Mouse (Mus musculus) left cerebral cortex, adult 9 months (tissue): Measurements from ENCODE around the gene St6galnac1.
"Not testable (repeated sequence)": the region's sequence is repeated elsewhere in the genome, so short reads cannot be mapped to it uniquely, and the experiment has no call there.

Experiments used
- DNase-seq, 2 experiments: peaks; one replicate each; pipeline ENCODE4 v3.0.0; 2022; ENCODE audit warnings: low spot score in 2 of 2

Gene St6galnac1

DNA sequence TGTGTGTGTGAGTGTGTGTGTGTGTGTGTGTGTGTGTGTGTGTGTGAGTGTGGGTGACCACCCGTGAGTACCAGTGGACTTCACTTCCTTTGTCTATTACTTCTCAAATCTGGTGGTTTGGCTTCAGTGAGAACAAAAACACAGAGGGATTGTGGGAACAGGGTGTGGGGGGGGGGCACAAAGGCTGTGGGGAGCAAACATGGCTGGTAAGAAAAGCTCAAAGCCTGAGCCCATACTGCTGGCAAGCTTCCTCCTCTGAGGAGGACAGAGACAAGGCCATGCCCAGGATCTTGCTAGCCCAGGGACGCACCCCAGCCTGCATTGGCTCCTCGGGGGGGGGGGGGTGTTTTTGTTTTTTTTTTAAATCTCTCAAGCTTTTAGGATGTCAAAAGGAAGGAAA lies 32.2 kb upstream of the St6galnac1 start:
- DNase-seq: no peak

DNA sequence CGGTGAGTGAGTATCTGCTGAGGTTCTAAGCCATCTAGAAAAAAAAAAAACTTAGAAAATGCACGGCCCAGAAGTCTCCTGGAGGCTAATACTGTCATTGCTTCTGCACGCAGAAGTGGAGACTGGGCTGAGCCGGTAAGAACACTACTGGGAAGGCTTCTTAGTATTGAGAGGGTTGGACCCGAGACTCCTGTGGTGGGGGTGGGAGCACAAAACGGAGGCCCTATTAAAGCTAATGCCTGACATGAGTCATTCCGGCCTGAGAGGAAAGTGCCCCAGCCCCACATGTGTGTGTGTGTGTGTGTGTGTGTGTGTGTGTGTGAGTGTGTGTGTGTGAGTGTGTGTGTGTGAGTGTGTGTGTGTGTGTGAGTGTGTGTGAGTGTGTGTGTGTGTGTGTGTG lies 31.8 kb upstream of the St6galnac1 start:
- no peak for DNase-seq

DNA sequence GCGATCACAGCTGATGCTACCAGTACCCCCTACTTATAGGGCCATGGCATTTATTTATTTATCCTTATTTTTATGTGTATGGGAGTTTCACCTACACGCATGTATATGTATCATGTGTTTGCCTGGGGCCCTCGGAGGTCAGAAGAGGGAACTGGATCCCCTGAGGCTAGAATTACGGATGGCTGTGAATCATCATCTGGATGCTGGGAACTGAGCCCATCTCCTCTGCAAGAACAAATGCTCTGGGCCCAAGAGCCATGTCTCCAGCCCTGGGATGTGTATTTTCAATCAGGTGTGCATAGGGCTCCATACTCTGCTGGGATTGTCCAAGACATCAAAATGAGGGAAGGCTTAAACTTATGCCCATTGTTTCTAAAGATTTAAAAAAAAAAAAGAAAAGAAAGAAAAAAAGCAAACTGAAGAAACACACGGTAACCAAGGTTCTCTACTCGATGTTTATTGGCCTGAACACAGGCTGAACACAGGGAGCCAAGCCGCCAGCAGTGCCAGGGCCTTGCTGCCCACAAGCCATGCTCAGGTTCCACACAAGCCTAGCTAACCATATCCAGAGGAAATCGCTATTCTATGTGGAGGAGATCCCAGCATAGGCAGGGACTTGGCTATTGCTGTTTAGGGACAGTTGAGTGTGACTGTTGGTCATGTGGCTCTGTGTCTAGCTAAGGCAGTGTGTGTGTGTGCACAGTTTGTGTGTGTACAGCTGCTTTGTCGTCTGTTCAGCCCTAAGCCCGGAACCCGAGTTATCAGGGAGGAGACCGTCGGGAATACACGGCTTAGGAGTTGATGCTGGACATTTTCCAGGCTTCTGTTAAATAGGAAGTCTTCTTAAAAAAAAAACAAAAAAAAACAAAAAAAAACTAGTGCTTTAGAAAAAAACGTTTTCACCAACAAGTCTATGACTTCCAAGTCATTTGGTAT lies 31.1 kb upstream of the St6galnac1 start:
- no peak for DNase-seq

DNA sequence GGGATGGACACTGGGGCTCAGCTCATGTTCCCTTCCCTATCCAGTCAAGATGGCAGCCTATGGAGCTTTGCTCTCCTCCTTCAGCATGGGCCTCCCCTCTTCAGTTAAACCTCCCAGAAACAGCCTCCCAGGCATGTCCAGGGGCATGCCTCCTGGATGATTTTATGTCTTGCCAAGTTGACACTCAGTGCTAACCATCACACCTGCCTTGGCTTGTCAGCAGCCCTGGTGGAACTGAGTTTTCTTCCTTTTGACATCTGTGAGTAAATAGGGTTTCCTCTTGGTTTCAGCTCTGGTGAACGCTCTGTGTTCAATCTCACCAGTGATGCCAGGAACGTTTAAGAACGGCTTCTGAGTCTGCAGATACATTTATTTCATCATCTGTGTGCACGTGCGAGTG lies 27.4 kb upstream of the St6galnac1 start:
- no peak for DNase-seq

- no peak for DNase-seq
Measured at GRCm38 (mm10) chr11:116801106-116801505, 25.8 kb upstream of the St6galnac1 start.

GRCm38 (mm10) chr11:116799364-116799763 lies 24.1 kb upstream of the St6galnac1 start:
- DNase-seq: no peak

GRCm38 (mm10) chr11:116784221-116784620 lies 8.9 kb upstream of the St6galnac1 start:
- no peak for DNase-seq

- no peak for DNase-seq
Measured at GRCm38 (mm10) chr11:116782737-116783145, 7.4 kb upstream of the St6galnac1 start.

DNA sequence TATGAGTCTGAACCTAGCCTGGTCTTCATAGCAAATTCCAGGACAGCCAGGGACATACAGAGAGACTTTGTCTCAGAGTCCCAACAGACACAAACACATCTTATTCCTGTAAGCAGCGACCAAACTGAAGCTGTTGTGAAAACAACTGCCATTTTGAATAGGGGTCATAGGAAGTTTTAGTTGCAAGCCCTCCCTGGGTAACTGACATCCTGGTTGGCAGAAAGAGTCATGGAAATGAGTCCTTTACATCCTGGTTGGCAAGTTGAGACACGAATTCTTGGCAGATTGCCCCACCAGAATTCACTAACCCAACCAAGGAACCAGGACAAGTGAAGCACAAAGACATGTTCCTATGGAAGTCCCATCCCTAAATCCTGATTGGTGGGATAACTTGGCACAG lies 2.1 kb downstream of the St6galnac1 start:
- DNase-seq: no peak

GRCm38 (mm10) chr11:116769873-116770272 lies 5.4 kb downstream of the St6galnac1 start:
- DNase-seq: no peak

DNA sequence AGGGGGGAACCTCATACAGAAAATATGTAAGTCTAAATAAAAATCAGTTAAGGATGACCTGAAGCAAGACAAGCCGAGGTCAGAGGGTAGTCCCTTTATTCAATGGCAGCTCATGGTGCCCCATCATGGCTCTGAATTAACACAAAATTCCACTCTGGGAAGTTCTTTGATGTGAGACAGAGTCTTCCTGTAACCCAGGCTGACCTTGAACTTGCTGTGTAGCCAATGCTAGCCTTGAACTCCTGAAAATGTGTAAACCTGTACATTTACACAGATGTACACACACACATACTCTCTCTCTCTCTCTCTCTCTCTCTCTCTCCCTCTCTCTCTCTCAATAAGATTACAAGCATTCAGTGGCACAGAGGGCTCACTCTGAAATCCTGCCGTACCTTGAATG lies 10.4 kb downstream of the St6galnac1 start:
- DNase-seq: no peak

- no peak for DNase-seq
Measured at GRCm38 (mm10) chr11:116764346-116764745, 11.0 kb downstream of the St6galnac1 start.

DNA sequence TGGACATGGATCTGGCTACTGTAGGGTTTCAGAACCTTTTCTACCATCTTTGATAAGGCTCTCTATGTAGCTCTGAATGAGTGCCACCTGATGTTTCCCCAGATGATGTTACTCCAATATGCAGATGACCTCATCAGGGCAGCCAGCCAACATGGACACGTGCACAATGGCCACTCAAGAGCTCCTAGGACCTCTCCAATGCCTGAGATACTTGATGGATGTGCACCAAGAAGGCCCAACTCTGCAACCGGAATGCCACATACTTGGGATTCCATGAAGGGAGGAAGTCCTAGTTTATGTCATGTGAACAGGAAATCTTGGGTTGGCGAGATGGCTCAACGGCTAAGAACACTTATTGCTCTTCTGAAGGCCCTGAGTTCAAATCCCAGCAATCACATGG lies 20.1 kb downstream of the St6galnac1 start:
- no peak for DNase-seq

GRCm38 (mm10) chr11:116753674-116754470 lies 21.4 kb downstream of the St6galnac1 start:
- DNase-seq: no peak

GRCm38 (mm10) chr11:116749733-116750132 lies 25.6 kb downstream of the St6galnac1 start:
- no peak for DNase-seq

DNA sequence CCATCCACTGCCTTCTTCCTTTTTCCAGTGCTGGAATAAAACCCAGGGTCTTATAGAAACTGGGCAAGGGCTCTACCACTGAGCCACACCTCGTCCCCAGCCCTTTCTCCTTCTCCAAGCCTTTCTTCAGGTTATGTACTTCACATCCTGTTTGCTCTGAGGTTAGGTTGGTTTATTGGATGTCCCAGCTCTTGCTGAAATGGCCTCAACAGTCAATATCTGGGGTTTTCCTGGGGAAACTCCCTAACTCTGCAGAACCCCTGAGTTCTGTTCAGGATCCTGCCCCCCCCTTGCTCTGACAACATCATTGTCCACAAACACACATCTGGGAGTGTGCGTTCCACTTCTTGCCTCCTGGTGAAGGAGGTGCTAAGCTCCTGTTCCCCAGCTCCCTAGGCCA lies 26.6 kb downstream of the St6galnac1 start:
- not testable (repeated sequence) for DNase-seq

GRCm38 (mm10) chr11:116746822-116747221 lies 28.5 kb downstream of the St6galnac1 start:
- DNase-seq: not testable (repeated sequence)

DNA sequence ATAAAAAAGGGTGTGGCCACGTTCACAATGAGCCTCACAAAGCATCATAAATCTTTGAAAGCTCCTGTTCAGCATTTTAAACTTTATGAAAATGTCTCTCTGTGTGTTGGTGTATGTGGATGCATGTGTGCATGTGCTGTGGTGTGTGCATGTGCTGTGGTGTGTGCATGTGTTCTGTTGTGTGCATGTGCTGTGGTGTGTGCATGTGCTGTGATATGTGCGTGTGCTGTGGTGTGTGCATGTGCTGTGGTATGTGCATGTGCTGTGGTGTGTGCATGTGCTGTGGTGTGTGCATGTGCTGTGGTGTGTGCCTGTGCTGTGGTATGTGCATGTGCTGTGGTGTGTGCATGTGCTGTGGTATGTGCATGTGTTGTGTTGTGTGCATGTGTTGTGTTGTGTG lies 29.9 kb downstream of the St6galnac1 start:
- not testable (repeated sequence) for DNase-seq

- DNase-seq: no peak
Measured at GRCm38 (mm10) chr11:116738411-116738810, 36.9 kb downstream of the St6galnac1 start.

- DNase-seq: no peak
Measured at GRCm38 (mm10) chr11:116732536-116732935, 42.8 kb downstream of the St6galnac1 start.

DNA sequence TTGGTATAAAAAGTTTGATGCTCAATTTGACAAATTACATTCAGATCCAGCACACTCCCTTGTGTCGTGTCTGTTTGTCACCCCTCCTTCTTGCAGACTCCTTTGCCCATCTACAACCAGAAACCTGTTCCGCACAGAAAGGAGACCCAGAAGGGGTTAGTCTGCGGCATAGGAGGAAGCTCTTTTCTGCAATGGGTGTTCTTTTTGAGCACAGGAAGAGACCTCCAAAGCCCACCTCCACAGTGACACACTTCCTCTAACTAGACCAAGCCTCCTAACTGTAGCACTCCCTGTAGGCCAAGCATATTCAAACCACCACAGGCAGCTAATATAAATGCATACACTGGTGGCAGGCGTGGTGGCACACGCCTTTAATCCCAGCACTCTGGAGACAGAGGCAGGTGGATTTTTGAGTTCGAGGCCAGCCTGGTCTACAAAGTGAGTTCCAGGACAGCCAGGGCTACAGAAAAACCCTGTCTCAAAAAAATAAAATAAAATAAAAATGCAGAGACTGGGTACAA lies 44.2 kb downstream of the St6galnac1 start:
- not testable (repeated sequence) for DNase-seq

DNA sequence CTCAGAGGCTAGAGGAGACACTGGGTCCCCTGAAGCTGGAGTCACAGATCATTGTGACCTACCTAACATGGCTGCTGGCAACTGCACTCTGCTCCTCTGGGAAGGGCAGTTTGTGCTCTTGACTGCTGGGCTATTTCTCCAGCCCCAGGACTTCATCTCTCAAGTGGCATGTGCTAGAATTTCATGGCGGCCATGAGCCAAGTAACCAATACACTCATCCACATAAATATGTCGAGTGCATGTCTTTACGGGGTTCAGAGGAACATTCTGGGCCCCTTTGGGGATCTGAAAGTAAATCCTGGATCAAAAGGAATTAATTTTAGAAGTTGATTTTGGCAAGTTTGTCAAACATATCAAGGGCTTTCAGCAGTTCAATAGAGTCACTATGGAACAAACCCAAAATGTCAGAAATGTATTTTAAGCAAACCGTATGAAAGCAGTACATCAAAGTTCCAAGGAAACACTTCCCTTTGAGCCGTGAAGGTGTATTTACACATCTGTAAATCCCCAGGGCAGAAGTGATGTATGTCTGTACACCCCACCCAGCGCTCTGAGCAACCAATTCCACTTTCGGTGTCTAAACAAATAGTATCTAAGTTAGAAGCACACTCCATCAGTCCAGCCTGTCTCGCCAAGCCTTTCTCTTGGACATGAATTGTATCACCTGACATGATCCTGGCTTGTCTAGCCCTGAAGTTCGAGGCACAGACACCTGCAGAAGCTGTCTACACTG lies 45.9 kb downstream of the St6galnac1 start:
- no peak for DNase-seq
